Mouse (Mus musculus) neural tube, embryonic 10.5 days (tissue): ENCODE measurements around the gene Nfib.
"Not testable (repeated sequence)": the region's sequence is repeated elsewhere in the genome, so short reads cannot be mapped to it uniquely, and the experiment has no call there.

Experiments used
- DNase-seq: peaks from one replicate; pipeline ENCODE4 v3.0.0-alpha.2; 2017; ENCODE audit warnings: low spot score; ENCODE audit errors: extremely low spot score

Nfib gene

GRCm38 (mm10) chr4:82266066-82266619, 439.4 kb downstream of the Nfib start:
- DNase-seq = peak; percentile 22

DNA sequence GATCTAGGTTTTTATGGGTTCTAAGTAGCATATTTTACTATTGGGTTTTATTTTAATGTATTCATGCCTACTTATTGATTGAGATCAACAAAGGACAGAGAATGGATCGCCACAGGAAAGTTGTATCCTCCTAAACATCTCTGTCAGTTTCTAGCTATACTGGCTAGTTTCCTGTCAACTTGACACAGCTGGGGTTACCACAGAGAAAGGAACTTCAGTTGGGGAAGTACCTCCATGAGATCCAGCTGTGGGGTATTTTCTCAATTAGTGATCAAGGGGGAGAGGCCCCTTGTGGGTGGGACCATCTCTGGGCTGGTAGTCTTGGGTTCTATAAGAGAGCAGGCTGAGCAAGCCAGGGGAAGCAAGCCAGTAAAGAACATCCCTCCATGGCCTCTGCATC, 447.0 kb downstream of the Nfib start:
- DNase-seq = not testable (repeated sequence)

DNA sequence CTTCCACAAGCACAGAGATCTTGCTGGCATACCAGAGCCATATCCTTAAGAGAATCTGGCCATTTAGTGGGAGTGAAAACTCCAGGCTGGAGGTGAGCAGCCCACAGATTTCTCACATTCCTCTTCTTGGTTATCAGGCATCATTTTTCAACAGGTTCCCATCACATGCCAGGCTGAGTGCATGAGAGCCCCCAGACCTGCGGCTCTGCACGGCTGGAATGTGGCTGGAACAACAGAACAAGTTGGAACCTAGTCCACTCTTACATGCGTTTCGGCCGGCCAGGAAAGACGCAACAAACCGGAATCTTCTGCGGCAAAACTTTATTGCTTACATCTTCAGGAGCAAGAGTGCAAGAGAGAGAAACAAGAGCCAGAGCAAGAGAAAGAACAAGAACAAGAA, 453.5 kb downstream of the Nfib start:
- DNase-seq = no peak

DNA sequence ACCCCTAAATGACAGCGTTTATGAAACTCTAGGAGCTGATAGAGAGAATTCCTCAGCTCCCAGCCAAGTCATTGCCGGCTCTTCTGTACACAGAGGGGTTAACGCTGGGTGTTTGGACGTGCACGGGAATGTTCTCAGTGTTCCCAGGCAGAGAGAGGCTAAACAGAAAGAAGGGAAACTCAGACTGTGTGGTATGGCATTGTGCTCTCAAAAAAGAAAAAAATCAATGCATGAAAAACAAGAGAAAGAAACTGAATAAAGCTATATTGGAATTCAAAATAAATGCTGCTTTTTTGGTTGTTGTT, 455.2 kb downstream of the Nfib start:
- DNase-seq = no peak

- no peak for DNase-seq
These were observed 455.8 kb downstream of the Nfib start for GRCm38 (mm10) chr4:82249518-82250354.

GRCm38 (mm10) chr4:82248961-82249360, 456.6 kb downstream of the Nfib start:
- no peak for DNase-seq

GRCm38 (mm10) chr4:82248031-82248430, 457.5 kb downstream of the Nfib start:
- no peak for DNase-seq

GRCm38 (mm10) chr4:82246290-82246689, 459.3 kb downstream of the Nfib start:
- DNase-seq = no peak
